Mouse (Mus musculus): ENCODE data around the gene Ifi35.
A peak's percentile ranks its signal among the peaks of the same experiment; 100 is the strongest.
"Not testable (repeated sequence)": the region's sequence is repeated elsewhere in the genome, so short reads cannot be mapped to it uniquely, and the experiment has no call there.

Gene Ifi35

DNA sequence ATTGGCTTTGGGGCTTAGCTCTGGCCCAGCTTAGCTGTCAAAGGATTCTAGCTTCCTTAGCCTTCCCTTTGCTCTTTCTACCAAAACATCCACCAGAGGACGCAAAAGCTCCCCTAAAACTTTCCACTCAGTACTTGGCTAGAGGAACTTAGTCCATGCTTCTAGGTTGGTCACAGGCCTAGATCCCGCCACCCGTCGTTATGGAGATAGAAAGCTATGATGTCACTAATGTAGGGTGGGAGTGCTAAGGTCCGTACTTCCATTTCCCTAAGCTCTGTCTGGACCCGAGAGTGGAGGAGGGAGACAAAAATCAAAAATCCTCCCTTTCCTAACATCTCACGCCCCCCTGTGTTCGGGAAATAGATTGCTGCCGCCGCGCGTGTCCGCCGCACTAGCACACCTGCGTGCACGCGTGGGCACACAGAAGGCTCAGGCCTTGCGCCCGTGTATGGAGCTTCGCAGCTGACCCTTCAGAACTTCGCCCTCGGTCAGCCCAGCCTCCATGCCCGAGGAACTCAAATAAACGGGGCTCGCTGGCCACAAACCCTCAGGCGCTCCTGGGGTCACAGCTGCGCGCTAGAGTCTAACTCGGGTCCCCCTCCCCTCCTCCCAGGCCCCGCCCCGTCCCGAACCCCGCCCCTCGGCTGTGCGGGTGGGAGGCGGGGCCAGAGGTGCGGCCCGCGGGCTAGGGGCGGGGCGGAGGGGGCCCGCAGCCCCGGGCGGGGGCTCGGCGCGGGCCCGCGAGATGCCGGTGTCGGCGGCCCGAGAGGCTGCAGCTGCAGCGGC, 19.5 kb downstream of the Ifi35 start:
- peak; percentile 29 to 49 for DNase-seq (ENCODE audit: low read depth in 2 of 2, low spot score in 2 of 2)

DNA sequence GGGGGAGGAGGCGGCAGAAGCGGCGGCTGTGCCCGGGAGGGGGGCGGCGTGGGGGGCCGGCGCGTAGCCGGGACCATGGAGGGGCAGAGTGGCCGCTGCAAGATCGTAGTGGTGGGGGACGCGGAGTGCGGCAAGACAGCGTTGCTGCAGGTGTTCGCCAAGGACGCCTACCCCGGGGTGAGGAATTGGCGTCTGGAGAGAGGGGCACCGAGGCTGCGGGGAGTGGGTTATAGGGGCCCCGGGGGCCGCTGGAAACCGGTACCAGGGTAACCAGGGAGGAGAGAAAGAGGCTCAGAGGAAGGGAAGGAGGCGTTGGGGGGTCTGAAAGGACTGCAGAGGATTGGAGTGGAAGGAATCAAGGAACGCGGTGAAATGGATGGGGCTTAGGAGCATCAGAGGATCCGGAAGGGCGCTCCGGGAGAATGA, 20.1 kb downstream of the Ifi35 start:
- DNase-seq (ENCODE audit: low read depth in 2 of 2, low spot score in 2 of 2): no peak

DNA sequence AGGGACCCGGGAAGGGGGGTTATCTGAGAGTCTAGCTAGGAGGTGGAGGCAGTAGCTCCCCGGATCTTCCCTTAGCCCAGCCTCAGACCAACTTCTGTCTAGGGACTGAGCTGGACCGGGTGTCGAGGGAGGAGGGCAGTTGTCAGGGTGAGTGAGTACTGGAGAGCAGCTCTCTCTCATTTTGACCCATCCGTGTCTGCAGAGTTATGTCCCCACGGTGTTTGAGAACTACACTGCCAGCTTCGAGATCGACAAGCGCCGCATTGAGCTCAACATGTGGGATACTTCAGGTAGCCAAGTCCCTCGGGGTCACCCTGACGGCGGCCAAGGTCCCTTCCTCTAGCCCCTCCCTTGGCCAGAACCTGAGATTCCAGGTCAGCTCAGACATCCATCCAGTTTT, 20.5 kb downstream of the Ifi35 start:
- no peak for DNase-seq (ENCODE audit: low read depth in 2 of 2, low spot score in 2 of 2)

DNA sequence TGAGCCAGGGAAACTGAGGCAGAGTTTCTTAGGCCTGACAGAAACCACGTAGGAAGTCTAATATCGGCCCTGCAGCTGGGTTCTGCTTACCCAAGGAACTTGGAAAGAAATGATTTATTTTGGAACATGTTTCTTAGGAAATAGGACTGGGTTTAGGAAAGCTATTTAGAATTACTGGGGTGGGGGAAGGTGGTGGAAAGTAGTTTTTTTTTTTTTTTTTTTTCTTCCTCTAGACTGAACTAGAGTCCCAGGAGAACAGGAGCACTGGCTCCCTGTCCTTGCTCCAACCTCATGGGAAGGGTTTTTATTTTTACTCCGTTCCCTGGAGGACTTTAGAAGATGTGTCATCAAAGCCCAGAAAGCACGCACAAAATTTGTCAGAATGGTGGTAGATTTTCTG, 20.9 kb downstream of the Ifi35 start:
- no peak for DNase-seq (ENCODE audit: low read depth in 2 of 2, low spot score in 2 of 2)

DNA sequence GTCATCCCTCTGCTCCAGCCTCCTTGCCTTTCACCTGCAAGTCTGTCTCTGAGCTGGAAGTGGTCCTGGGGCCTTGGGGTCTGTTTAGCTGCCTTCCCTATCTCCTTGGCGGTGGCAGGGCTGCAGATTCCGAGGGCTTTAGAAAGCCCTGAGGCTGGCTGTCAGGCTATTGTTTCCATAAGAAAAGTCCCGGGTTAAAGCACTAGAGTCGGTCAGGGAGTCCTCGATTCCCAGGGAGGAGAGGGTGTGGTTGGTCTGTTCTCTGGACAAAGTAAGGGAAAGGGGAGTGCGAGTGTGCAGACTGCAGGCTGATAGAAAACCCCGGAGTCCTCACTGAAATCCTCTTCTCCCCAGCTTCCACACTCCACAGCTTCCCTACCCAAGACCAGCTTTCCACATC, 22.0 kb downstream of the Ifi35 start:
- no peak for DNase-seq (ENCODE audit: low read depth in 2 of 2, low spot score in 2 of 2)

DNA sequence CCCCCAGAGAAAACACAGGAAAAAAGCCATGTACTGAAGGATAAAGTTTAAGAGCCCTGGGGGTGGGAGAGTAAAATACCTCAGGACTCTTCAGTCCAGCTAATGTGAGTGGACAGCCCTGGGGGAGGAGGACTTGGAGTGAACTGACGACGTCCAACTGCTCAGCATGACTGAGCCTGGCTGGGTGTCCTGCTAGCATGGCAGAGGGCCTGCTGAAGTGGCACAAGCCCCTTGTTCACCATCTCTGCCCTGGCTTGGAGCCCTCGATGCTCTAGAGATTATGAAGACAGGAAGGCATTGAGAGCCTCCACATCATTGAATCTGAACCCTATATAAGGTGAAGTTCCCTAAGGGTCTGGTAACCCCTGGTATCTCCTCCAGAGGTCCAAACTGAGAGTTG, 23.7 kb downstream of the Ifi35 start:
- DNase-seq (ENCODE audit: low read depth in 2 of 2, low spot score in 2 of 2): no peak

DNA sequence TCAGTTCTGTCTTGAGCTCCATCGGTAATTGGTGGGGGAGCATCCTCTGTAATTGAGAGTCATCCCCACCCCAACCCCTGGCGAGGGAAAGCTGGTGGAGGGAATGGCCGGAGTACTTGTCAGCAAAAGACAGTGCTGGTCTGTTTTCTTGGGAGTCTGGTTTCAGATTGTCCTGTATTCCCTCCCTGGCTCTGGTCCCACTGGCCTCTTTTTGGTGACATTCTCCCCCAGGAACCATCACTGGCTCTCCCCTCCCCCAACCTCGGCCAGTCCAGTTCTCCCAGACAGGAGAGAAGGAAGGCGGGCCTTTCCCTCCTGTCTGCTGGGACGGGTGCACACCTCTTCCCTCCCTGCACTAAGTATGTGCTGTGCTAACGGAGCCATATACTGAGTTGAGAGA, 24.1 kb downstream of the Ifi35 start:
- no peak for DNase-seq (ENCODE audit: low read depth in 2 of 2, low spot score in 2 of 2)

DNA sequence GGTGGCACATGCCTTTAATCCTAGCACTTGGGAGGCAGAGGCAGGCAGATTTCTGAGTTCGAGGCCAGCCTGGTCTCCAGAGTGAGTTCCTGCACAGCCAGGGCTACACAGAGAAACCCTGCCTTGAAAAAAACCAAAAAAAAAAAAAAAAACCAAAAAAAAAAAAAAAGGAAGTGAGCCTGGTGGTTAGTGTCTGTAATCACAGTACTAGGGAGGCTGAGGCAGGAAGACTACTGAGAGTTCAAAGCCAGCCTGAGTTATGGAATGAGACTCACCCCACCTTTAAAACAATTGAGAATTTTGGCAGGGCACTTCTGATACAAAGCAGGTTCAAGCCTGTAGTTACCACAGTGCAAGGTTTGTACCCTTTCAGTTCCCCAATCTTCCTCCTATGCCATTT, 25.5 kb downstream of the Ifi35 start:
- DNase-seq (ENCODE audit: low read depth in 2 of 2, low spot score in 2 of 2): not testable (repeated sequence)

DNA sequence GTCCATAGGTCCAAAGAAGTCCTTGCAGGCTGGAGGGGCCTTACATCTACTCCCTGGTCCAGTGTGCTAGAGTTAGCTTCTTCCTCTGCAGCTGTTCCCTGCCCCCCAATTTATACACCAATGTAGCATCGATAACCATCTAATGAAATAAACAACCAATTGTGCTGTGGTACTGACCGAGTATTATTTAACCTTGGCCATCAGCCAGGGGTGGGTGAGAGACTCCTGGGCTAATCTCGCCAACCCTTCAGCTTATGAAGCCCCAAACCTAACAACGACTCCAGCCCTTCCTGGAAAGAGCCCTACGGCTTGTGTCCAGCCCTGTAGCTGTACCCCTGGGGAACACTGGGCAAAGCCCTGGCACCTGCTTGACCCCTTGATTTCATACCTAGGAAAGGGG, 26.1 kb downstream of the Ifi35 start:
- DNase-seq (ENCODE audit: low read depth in 2 of 2, low spot score in 2 of 2): no peak

DNA sequence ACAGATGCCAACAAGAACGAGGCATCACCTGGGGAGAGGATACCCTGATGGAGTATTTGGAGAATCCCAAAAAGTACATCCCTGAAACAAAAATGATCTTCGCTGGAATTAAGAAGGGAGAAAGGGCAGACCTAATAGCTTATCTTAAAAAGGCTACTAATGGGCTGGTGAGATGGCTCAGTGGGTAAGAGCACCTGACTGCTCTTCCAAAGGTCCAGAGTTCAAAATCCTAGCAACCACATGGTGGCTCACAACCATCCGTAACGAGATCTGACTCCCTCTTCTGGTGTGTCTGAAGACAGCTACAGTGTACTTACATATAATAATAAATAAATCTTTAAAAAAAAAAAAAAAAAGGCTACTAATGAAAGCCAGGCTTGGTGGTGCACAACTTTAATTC, 28.2 kb downstream of the Ifi35 start:
- DNase-seq (ENCODE audit: low read depth in 2 of 2, low spot score in 2 of 2): not testable (repeated sequence)

DNA sequence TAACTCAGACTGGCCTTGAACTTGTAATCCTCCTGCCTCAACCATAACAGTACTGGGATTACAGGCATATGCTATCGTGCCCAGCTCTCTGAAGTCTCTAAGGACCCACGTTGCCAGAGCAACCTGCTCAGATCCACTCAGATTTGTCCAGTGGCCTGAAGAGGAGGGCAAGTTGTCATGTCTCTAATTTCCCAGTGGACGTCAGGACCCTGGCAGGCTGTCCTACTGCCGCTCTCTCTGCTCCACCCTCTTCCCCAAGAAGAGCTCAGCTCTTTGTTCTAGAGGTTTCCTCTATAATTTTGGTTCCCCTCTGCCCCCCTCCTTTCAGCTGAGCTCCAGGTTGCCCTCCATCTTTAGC, 29.0 kb downstream of the Ifi35 start:
- no peak for DNase-seq (ENCODE audit: low read depth in 2 of 2, low spot score in 2 of 2)

DNA sequence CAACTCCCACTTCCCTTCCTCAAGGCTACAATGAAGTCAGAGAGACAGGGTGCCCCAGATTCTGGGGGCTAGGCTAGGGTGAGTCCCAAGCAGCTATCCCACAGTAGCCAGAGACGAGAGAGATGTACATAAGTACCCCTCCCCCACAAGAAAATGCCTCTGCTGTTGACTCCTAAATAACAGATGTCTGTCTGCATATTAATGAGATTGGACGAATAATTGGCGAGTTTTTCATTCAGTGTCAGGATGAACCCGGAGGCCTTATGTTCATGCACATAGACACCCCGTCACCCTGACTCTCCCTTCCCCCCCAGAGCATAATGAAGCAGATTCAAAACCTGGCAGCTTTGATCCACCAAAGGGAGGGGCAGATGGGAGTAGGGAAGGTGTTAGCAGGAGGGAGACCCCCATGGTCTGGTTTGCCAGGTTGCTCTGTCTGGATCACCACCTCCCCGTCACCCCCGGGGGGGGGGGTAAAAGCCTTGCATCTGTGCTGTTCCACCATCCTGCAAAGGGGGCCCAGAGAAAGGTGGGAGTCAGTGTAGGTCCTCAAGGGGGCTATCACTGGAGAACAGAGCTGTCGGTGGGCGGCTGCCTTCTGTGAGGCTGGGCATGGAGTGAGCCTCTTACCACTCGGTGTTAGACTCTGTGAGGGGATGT, 29.5 kb downstream of the Ifi35 start:
- no peak for DNase-seq (ENCODE audit: low read depth in 2 of 2, low spot score in 2 of 2)

DNA sequence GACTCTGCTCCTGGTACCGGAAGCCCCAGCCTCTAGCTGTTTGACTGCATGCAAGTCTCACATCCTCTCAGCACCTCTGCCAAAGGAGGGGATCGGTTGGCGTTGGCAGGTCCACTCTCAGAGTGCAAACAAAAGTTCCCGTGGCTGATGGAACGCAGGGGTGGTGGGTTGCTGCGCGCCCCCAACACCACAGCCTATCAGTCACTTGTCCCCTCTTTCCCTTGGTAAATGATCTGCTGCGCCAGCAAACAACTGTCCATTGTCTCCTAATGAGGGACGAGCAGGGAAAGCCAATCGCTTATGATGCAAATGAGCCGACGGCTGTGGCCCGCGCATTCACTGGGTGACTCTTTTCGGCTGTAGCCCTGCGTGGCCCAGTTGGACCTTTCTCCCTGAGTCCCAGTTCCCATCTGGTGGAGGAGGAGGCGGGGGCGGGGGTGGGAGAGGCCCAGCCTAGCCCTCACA, 31.0 kb downstream of the Ifi35 start:
- DNase-seq (ENCODE audit: low read depth in 2 of 2, low spot score in 2 of 2): no peak

DNA sequence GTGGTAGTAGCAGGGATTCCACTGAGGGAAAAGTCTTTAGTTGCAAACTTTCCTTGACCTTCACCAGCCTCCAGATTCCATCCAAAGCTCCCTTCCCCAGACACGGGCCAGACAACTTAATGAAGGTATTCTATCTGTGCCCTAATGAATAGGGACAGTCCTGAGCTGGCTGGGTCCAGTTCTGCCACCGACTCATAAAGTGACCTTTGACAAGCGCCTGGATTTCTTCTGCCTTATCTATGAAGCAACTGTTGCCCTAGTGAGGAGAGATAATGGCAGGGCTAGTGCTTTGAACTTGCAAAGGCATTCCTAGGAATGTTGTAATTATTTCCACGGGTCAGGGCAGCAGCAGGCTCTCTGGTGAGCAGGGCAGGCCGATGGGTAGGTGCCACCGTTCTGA, 32.7 kb downstream of the Ifi35 start:
- no peak for DNase-seq (ENCODE audit: low read depth in 2 of 2, low spot score in 2 of 2)

DNA sequence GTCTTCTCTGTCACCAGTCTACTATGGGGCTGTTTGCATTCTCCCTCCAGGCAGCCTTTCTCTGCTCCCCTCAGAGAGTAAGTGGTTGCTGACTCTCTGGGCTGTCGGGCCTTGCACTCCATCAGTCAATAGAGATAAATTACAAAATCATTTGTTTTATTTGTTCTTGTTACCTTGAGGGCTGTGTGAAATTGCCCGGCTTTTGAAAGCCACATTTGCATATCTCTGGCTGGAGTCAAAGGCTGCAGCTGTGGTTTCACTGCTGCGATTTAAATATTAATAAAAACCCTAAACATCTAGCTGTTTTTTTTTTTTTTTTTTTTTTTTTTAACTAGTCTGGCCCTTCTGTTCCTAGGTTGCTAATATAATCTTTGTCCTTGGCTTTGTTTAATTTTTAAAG, 35.6 kb downstream of the Ifi35 start:
- no peak for DNase-seq (ENCODE audit: low read depth in 2 of 2, low spot score in 2 of 2)

DNA sequence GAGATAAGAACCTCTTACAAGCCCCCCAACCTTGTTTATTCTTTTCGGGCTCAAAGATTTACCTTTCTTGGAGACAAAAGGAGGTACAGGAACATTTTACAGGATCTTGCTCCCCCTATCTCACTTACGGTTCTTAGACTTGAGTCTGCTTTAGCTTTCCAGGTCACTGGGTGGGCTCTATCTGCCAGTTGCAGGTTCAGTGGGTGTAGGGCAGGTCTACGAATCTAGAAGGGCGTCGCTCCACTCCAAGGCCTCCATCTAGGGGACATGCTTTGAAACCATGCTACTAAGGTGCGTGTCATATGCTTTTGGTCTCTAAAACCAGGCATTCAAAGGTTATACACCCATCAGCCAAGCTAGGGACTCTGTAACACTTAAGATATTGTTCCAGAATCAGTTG, 36.0 kb downstream of the Ifi35 start:
- DNase-seq (ENCODE audit: low read depth in 2 of 2, low spot score in 2 of 2): no peak

DNA sequence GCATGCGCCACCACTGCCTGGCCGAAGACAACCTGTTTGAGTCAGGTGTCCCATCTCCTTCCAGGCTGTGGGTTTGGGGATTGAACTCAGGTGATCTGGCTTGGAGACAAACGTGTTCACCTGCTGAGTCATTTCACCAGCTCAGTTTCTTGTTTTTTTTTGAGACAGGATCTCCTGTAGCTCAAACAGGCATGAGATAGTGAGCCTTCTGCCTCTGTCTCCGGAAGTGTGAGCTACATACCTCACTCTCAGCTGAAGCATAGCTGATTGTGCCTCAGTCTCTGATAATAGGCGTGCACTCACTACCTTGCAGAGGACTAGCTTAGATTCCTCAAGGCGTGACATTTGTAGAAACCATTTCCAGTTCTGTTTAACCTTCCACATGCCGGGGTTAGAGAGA, 36.6 kb downstream of the Ifi35 start:
- no peak for DNase-seq (ENCODE audit: low read depth in 2 of 2, low spot score in 2 of 2)

DNA sequence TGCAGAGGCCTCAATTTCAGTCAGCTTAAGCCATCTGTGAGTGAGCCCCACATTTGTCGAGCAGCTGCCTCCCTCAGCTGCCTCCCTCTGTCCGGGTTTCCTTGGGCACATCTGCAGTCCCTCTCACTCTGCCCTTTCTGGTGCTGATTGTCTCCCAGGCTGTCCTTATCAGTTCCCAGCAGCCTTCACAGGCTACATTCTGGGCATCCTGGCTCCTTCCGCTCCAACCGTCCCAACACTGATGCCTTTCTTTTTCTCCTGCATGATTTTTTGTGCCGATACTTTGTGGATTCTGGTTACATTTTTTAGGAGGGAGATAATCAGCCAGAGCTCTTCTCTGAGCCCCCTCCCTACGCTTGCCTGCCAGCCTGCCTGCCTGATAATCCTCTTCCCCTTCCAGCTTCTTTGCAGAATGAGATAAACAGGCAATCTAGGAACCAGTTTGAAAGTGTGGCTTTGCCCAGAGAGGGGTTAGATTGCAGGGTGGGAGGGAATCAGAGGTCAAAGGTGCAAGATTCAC, 37.4 kb downstream of the Ifi35 start:
- no peak for DNase-seq (ENCODE audit: low read depth in 2 of 2, low spot score in 2 of 2)

DNA sequence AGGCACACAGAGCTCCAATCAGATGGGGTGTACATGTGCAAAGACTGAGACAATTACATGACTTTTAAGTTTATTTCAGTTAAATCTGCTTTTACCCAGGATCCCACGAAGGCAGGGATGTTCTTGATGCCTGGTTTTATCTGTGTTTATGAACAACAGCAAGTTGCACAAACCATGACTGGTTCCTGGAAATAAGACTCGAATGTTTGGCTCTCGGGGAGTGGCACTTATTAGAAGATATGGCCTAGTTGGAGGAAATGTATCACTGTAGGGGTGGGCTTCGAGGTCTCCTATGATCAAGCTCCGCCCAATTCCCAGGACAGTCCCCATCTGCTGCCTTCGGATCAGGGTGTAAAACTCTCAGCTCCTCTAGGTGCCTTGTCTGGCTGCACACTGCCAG, 37.9 kb downstream of the Ifi35 start:
- no peak for DNase-seq (ENCODE audit: low read depth in 2 of 2, low spot score in 2 of 2)

DNA sequence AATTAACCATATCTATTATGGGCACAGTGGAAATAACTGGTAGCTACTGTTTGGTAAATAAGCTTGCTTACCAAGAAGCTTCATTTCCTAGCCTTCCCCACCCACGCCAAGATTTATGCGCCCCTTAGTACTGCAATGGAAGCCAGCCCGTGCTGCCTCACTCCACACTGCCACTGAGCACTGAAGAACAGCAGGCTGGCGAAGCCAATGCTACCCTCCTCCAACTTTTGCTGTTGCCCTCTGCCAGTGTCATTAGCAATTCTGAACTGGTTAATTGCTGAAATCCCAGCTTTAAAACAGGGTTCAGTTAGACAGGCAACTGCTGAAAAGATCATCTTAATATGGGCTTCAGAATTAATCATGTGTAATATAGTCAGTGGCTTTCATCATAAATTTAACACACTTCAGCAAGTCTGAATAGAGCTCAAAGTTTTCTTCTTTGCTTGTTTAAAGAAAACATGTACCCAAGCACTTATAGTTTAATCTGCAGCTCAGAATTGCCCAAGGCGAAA, 58.1 kb downstream of the Ifi35 start:
- no peak for DNase-seq (ENCODE audit: low read depth in 2 of 2, low spot score in 2 of 2)

DNA sequence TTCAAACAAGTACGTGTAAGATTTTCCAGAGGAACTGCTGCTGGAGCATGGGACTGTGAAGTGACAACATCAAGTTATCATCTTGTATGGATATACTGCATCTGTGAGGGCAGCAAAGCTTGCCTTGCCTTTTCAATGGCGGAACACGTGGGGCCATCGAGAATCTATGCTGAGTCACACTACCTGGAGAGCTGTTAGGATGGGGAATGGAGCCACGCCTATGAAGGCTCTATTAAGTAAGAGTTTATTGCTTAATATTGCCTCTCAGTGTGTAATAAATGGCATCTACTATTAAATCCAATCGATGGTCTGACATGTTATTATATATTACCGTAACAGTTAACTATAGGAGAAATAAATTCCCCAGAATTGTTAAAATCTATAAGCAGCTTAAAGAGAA, 58.9 kb downstream of the Ifi35 start:
- DNase-seq (ENCODE audit: low read depth in 2 of 2, low spot score in 2 of 2): no peak
